Mouse (Mus musculus) liver, embryonic 14.5 days (tissue): ENCODE measurements around the gene Nrp2. TPM values are rescaled to one million over a fixed set of nuclear protein-coding genes. Genes with fewer than 3 reads are reported as not detected.

ENCODE experiments used
- ATAC-seq: fragments of 200-750 bp; cut with Nextera tagmentation; 2 replicates; pipeline ENCODE4 v1.8.0; 2017; ENCODE audit warnings: moderate number of reproducible peaks, mild to moderate bottlenecking, moderate library complexity; ENCODE audit not compliant: insufficient read depth
- DNase-seq, 3 experiments: peaks; one replicate each; pipeline ENCODE4 v3.0.0-alpha.2; 2012 to 2013; ENCODE audit warnings: low read depth in 3 of 3, low spot score in 3 of 3
- H3K27ac ChIP-seq: fragments of 300-500 bp; sonication (generic); 2 replicates; pipeline ENCODE4 v1.5.1; 2014; ENCODE audit warnings: moderate library complexity, mild to moderate bottlenecking, control low read depth, inconsistent platforms
- H3K27me3 ChIP-seq: fragments of 300-500 bp; sonication (generic); 2 replicates; pipeline ENCODE4 v1.6.1; 2014; ENCODE audit warnings: mild to moderate bottlenecking, low read length, moderate library complexity; ENCODE audit not compliant: control insufficient read depth, insufficient read depth
- H3K36me3 ChIP-seq: fragments of 300-500 bp; sonication (generic); replicated peaks from 2 replicates; pipeline ENCODE4 v1.6.1; 2014; ENCODE audit warnings: low read depth; ENCODE audit not compliant: control insufficient read depth, insufficient read depth
- H3K4me1 ChIP-seq, 2 experiments: fragments of 200-500 bp in 1 of 2; fragments of 300-500 bp in 1 of 2; sonication (generic) in 1 of 2; replicated peaks; 2 replicates each; pipeline ENCODE4 v1.6.1; 2012 to 2014; ENCODE audit warnings: antibody characterized with exemption in 1 of 2, inconsistent platforms in 1 of 2, low read length in 1 of 2; ENCODE audit not compliant: control insufficient read depth in 2 of 2, insufficient read depth in 2 of 2
- H3K4me2 ChIP-seq: fragments of 300-500 bp; sonication (generic); 2 replicates; pipeline ENCODE4 v1.6.1; 2014; ENCODE audit warnings: low read depth, mild to moderate bottlenecking, control low read depth, moderate library complexity
- H3K4me3 ChIP-seq, 2 experiments: fragments of 200-500 bp in 1 of 2; fragments of 300-500 bp in 1 of 2; sonication (generic) in 1 of 2; 2 replicates each; pipeline ENCODE4 v1.5.1; 2012 to 2014; ENCODE audit warnings: low read depth in 2 of 2, low read length in 2 of 2, mild to moderate bottlenecking in 2 of 2, control low read depth in 1 of 2, inconsistent platforms in 1 of 2, moderate library complexity in 1 of 2; ENCODE audit not compliant: insufficient read depth in 1 of 2
- H3K9ac ChIP-seq: fragments of 300-500 bp; sonication (generic); replicated peaks from 2 replicates; pipeline ENCODE4 v1.6.1; 2014; ENCODE audit warnings: mild to moderate bottlenecking, control low read depth, moderate library complexity
- H3K9me3 ChIP-seq: fragments of 300-500 bp; sonication (generic); 2 replicates; pipeline ENCODE4 v1.6.1; 2016; ENCODE audit warnings: low read length, mixed read lengths; ENCODE audit not compliant: control insufficient read depth
- CTCF ChIP-seq: IDR thresholded peaks from 2 replicates; pipeline ENCODE4 v1.5.1; 2016; ENCODE audit warnings: antibody characterized with exemption, low read depth, control low read depth
- EP300 ChIP-seq: IDR thresholded peaks from 2 replicates; pipeline ENCODE4 v1.6.1; 2016; ENCODE audit warnings: antibody characterized with exemption, low read depth
- WGBS: fragments of 180-500 bp; shearing (Covaris S2); extraction: QIAGEN DNeasy Blood & Tissue Kit; methylation state at CpG from one replicate; pipeline ENCODE4 v1.1.7; 2014; ENCODE audit not compliant: insufficient replicate concordance; 5-methylcytosine and 5-hydroxymethylcytosine counted together
- polyA plus RNA-seq, 2 experiments: library from polyadenylated mRNA; depleted of rRNA in 1 of 2; stranded (reverse) in 1 of 2; unstranded in 1 of 2; fragments of >200 nt; fragmentation: Nextera tagmentation in 1 of 2; extraction: Ambion mirVana in 1 of 2; gene quantifications; 2 replicates each; pipeline versions ENCODE4 v1.2.1 to v1.2.3; 2012 to 2014

Nrp2 gene
- polyA plus RNA-seq, 2 experiments, result 0.32 to 0.76 TPM

GRCm38 (mm10) chr1:62687511-62687910 is 15.6 kb upstream of the Nrp2 start:
- no peaks in the 10 kb centered on the region for H3K9me3 ChIP-seq
- WGBS, result 68% methylated on average over 8 of the region's 8 CpGs

GRCm38 (mm10) chr1:62691175-62691574 is 11.9 kb upstream of the Nrp2 start:
- Histone ChIP-seq H3K9me3 (no peaks in the 10 kb centered on the region), H3K4me2 (no peak overlapping the region), H3K9ac (no peak overlapping the region), H3K36me3 (no peaks in the 10 kb centered on the region), H3K27ac (no peak overlapping the region), H3K4me3 (no peak overlapping the region), H3K27me3 (no peaks in the 10 kb centered on the region), H3K4me1 (no peaks in the 10 kb centered on the region)
- no peak for ATAC-seq
- no peak for DNase-seq
- 43% methylated on average over 6 of the region's 6 CpGs for WGBS
- TF ChIP-seq CTCF (no peak), EP300 (no peak)

More at GRCm38 (mm10) chr1:62687511-62687910, 15.6 kb upstream of the Nrp2 start:
- H3K9ac ChIP-seq, result no peak overlapping the region
- no peaks in the 10 kb centered on the region for H3K27me3 ChIP-seq
- no peak for DNase-seq
- ATAC-seq, result no peak
- TF ChIP-seq CTCF (no peak), EP300 (no peak)
- no peaks in the 10 kb centered on the region for H3K4me1 ChIP-seq
- H3K27ac ChIP-seq, result no peak overlapping the region
- no peaks in the 10 kb centered on the region for H3K36me3 ChIP-seq
- no peak overlapping the region for H3K4me2 ChIP-seq
- no peak overlapping the region for H3K4me3 ChIP-seq

- Histone ChIP-seq H3K4me1 (no peaks in the 10 kb centered on the region), H3K27me3 (peaks cover 2% of the 10 kb centered on the region), H3K9ac (no peak overlapping the region), H3K9me3 (no peaks in the 10 kb centered on the region), H3K36me3 (no peaks in the 10 kb centered on the region), H3K4me2 (no peak overlapping the region), H3K4me3 (no peak overlapping the region), H3K27ac (no peak overlapping the region)
- ATAC-seq, result no peak
- DNase-seq, result no peak
- no peak for TF ChIP-seq CTCF
- no peak for TF ChIP-seq EP300
- 36% methylated on average over 6 of the region's 6 CpGs for WGBS
Measured at GRCm38 (mm10) chr1:62696312-62696982, 6.6 kb upstream of the Nrp2 start.

- no peaks in the 10 kb centered on the region for H3K4me1 ChIP-seq
- no peak overlapping the region for H3K4me3 ChIP-seq
- no peaks in the 10 kb centered on the region for H3K36me3 ChIP-seq
- H3K27me3 ChIP-seq, result peaks cover 7% of the 10 kb centered on the region
- H3K27ac ChIP-seq, result no peak overlapping the region
- TF ChIP-seq EP300 (no peak), CTCF (peak; percentile 55)
- no peaks in the 10 kb centered on the region for H3K9me3 ChIP-seq
- H3K9ac ChIP-seq, result no peak overlapping the region
- H3K4me2 ChIP-seq, result no peak overlapping the region
- DNase-seq (peak in 1 of 3 experiments; percentile 7), ATAC-seq (no peak)
- 11% methylated on average over 9 of the region's 9 CpGs for WGBS
Measured at GRCm38 (mm10) chr1:62696983-62697341, 6.1 kb upstream of the Nrp2 start.

GRCm38 (mm10) chr1:62697353-62697752 is 5.7 kb upstream of the Nrp2 start:
- Histone ChIP-seq H3K9me3 (no peaks in the 10 kb centered on the region), H3K36me3 (no peaks in the 10 kb centered on the region), H3K4me2 (no peak overlapping the region), H3K4me1 (no peaks in the 10 kb centered on the region), H3K27ac (no peak overlapping the region), H3K9ac (no peak overlapping the region), H3K27me3 (peaks cover 11% of the 10 kb centered on the region), H3K4me3 (no peak overlapping the region)
- WGBS, result 46% methylated on average over 3 of the region's 3 CpGs
- no peak for ATAC-seq
- TF ChIP-seq EP300, result no peak
- no peak for TF ChIP-seq CTCF
- DNase-seq, result no peak
